Mouse (Mus musculus) olfactory bulb, adult 2 months (tissue): ENCODE measurements around the gene Nos1ap.

ENCODE experiments used
- CTCF ChIP-seq: fragments of 200-500 bp; IDR thresholded peaks from 2 replicates; pipeline ENCODE4 v1.5.1; 2012; ENCODE audit warnings: low read depth, mild to moderate bottlenecking, low read length, moderate library complexity; ENCODE audit not compliant: insufficient read depth
- POLR2A ChIP-seq: fragments of 200-500 bp; IDR thresholded peaks from 2 replicates; pipeline ENCODE4 v1.6.1; 2012; ENCODE audit warnings: mild to moderate bottlenecking, low read depth, low read length, moderate library complexity; ENCODE audit not compliant: insufficient read depth

DNA sequence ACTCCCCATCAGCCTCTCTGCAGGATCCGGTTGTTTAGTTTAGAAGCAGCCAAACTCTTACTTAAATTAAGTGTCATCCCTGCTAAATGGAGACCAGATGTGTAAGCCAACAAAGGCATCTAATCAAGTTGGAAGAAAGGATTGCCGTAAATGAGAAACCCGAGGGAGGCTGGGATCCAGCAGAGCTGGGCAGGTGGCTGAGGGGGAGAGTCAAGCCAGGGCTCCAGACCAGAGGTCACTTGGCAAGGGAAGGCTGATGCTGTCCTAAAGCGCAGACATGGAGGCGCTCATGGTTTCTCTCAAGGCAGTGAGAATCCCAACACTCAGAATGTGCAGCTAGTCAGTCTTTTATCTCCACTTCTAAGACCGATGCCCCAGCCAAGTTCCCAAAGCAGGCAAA, 89.8 kb downstream of the Nos1ap start:
- no peak for TF ChIP-seq CTCF
- no peak for TF ChIP-seq POLR2A
